16 mouse cellular contexts compared by ENCODE assay signal in genomic region chr16:17283151-17283550, GRCm38 (mm10). TPM values are rescaled to one million over a fixed set of nuclear protein-coding genes. Genes with fewer than 3 reads are reported as not detected.
"Had no signal": no experiment of that assay in that cellular context is flagged by ENCODE, and none has a peak within 500 bp of the region (broad histone marks: within the 10 kb centered on the region; RNA-seq: fewer than 3 reads in every experiment).

No protein-coding gene starts in this region.

- H3K9me3 ChIP-seq: liver, embryonic 13.5 days had no signal

- H3K4me2 ChIP-seq: liver, embryonic 13.5 days; midbrain, embryonic 11.5 days had no signal

- H3K27ac ChIP-seq: left cerebral cortex, adult 2 months; liver, embryonic 13.5 days; stomach, postnatal 0 days had no signal

- H3K4me3 ChIP-seq: left cerebral cortex, adult 2 months; liver, embryonic 13.5 days had no signal

- H3K9ac ChIP-seq: liver, embryonic 13.5 days had no signal

- DNase-seq: kidney, postnatal 14 days; kidney, postnatal 4 days; layer of hippocampus, adult 9-11 months; liver, embryonic 13.5 days; lung, adult 2 months; lung, postnatal 14 days; lung, postnatal 4 days; midbrain, embryonic 14.5 days; thymus, adult 2 months; thymus, postnatal 14 days; thymus, postnatal 4 days had no signal

RNA-seq across cellular contexts. Expression of gene Serpind1, which starts 48.0 kb away (rescaled TPM):
- total RNA-seq: megakaryocyte progenitor cell, adult 5-6 weeks; megakaryocyte-erythroid progenitor cell, adult 5-6 weeks had no signal
